Mouse (Mus musculus): Measurements from ENCODE around the gene Pdzd7. TPM values are rescaled to one million over a fixed set of nuclear protein-coding genes. Genes with fewer than 3 reads are reported as not detected.

Gene Pdzd7
- polyA plus RNA-seq, 1 experiment from 2014 or later = 0.72 TPM

- WGBS = under 1% methylated on average over 45 of the region's 45 CpGs
- H3K27me3 ChIP-seq = peaks cover 75% of the 10 kb centered on the region
- H3K9me3 ChIP-seq (replicated peaks) = no peaks in the 10 kb centered on the region
- peak; percentile 82 for ATAC-seq (ENCODE audit: low FRiP score)
- H3K27ac ChIP-seq = peak within 1 kb of the TSS; percentile 84
- H3K4me2 ChIP-seq (replicated peaks) = peak within 1 kb of the TSS; percentile 90
- H3K4me1 ChIP-seq = peaks cover 23% of the 10 kb centered on the region
- H3K9ac ChIP-seq = peak within 1 kb of the TSS; percentile 75
- peak within 1 kb of the TSS; percentile 56 for H3K4me3 ChIP-seq
- H3K36me3 ChIP-seq = no peaks in the 10 kb centered on the region
Measured at GRCm38 (mm10) chr19:45074580-45075322, 29.2 kb upstream of the Pdzd7 start, which contains the start of gene Kazald1. Gene Kazald1 (plus strand): TSS chr19:45075241.

GRCm38 (mm10) chr19:45073871-45074542 lies 28.5 kb upstream of the Pdzd7 start:
- WGBS = 10% methylated on average over 20 of the region's 20 CpGs
- H3K4me2 ChIP-seq (replicated peaks) = peak overlapping the region; percentile 90
- peak overlapping the region; percentile 56 for H3K4me3 ChIP-seq
- no peaks in the 10 kb centered on the region for H3K36me3 ChIP-seq
- peak overlapping the region; percentile 75 for H3K9ac ChIP-seq
- H3K9me3 ChIP-seq (replicated peaks) = no peaks in the 10 kb centered on the region
- H3K4me1 ChIP-seq = peaks cover 17% of the 10 kb centered on the region
- peak; percentile 26; the same call in 1 of the 2 replicates for ATAC-seq (ENCODE audit: low FRiP score)
- H3K27me3 ChIP-seq = peaks cover 74% of the 10 kb centered on the region
- H3K27ac ChIP-seq = peak overlapping the region; percentile 84

GRCm38 (mm10) chr19:45067758-45068510 lies 22.4 kb upstream of the Pdzd7 start:
- peaks cover 82% of the 10 kb centered on the region for H3K27me3 ChIP-seq

GRCm38 (mm10) chr19:45067170-45067569 lies 21.7 kb upstream of the Pdzd7 start:
- WGBS = 25% methylated on average over 17 of the region's 17 CpGs
- H3K36me3 ChIP-seq = no peaks in the 10 kb centered on the region
- no peak overlapping the region for H3K9ac ChIP-seq
- ATAC-seq (ENCODE audit: low FRiP score) = no peak
- no peak overlapping the region for H3K27ac ChIP-seq
- peaks cover 8% of the 10 kb centered on the region for H3K4me1 ChIP-seq
- H3K27me3 ChIP-seq = peaks cover 80% of the 10 kb centered on the region
- no peaks in the 10 kb centered on the region for H3K9me3 ChIP-seq (replicated peaks)
- H3K4me3 ChIP-seq = no peak overlapping the region
- H3K4me2 ChIP-seq (replicated peaks) = no peak overlapping the region

More at GRCm38 (mm10) chr19:45067758-45068510, 22.4 kb upstream of the Pdzd7 start:
- WGBS = 81% methylated on average over 7 of the region's 7 CpGs
- H3K4me2 ChIP-seq (replicated peaks) = no peak overlapping the region
- no peak overlapping the region for H3K9ac ChIP-seq
- H3K4me1 ChIP-seq = peaks cover 8% of the 10 kb centered on the region
- H3K4me3 ChIP-seq = no peak overlapping the region
- no peak overlapping the region for H3K27ac ChIP-seq
- H3K36me3 ChIP-seq = no peaks in the 10 kb centered on the region
- no peaks in the 10 kb centered on the region for H3K9me3 ChIP-seq (replicated peaks)
- ATAC-seq (ENCODE audit: low FRiP score) = no peak

- Histone ChIP-seq H3K4me1 (peaks cover 8% of the 10 kb centered on the region), H3K4me2 (replicated peaks) (no peak overlapping the region), H3K27me3 (peaks cover 63% of the 10 kb centered on the region), H3K4me3 (no peak overlapping the region), H3K27ac (no peak overlapping the region), H3K9me3 (replicated peaks) (no peaks in the 10 kb centered on the region), H3K9ac (no peak overlapping the region), H3K36me3 (no peaks in the 10 kb centered on the region)
- ATAC-seq (ENCODE audit: low FRiP score) = no peak
- 5% methylated on average over 21 of the region's 21 CpGs for WGBS
Measured at GRCm38 (mm10) chr19:45065226-45065625, 19.7 kb upstream of the Pdzd7 start.

- 42% methylated on average over 19 of the region's 20 CpGs for WGBS
- H3K4me3 ChIP-seq = peak overlapping the region; percentile 10; the same call in 1 of the 2 replicates
- H3K36me3 ChIP-seq = no peaks in the 10 kb centered on the region
- peak overlapping the region; percentile 32; the same call in 1 of the 2 replicates for H3K9ac ChIP-seq
- peak overlapping the region; percentile 24; the same call in 1 of the 2 replicates for H3K4me2 ChIP-seq (replicated peaks)
- no peak overlapping the region for H3K27ac ChIP-seq
- peaks cover 14% of the 10 kb centered on the region for H3K4me1 ChIP-seq
- peak; percentile 63 for ATAC-seq (ENCODE audit: low FRiP score)
- peaks cover 52% of the 10 kb centered on the region for H3K27me3 ChIP-seq
- no peaks in the 10 kb centered on the region for H3K9me3 ChIP-seq (replicated peaks)
Measured at GRCm38 (mm10) chr19:45063565-45064292, 18.2 kb upstream of the Pdzd7 start.

GRCm38 (mm10) chr19:45058841-45059240 lies 13.3 kb upstream of the Pdzd7 start:
- peak overlapping the region; percentile 53 for H3K4me3 ChIP-seq
- H3K4me1 ChIP-seq = peaks cover 24% of the 10 kb centered on the region
- peak overlapping the region; percentile 96 for H3K27ac ChIP-seq
- no peak; the same call in 1 of the 2 replicates for ATAC-seq (ENCODE audit: low FRiP score)
- peak overlapping the region; percentile 78 for H3K4me2 ChIP-seq (replicated peaks)
- peaks cover 6% of the 10 kb centered on the region for H3K27me3 ChIP-seq
- no peaks in the 10 kb centered on the region for H3K9me3 ChIP-seq (replicated peaks)
- peaks cover 9% of the 10 kb centered on the region; the same call in 1 of the 2 replicates for H3K36me3 ChIP-seq
- H3K9ac ChIP-seq = peak overlapping the region; percentile 87
- under 1% methylated on average over 14 of the region's 14 CpGs for WGBS

- H3K9ac ChIP-seq = peak overlapping the region; percentile 87
- H3K4me2 ChIP-seq (replicated peaks) = peak overlapping the region; percentile 78
- peaks cover 12% of the 10 kb centered on the region for H3K36me3 ChIP-seq
- H3K4me3 ChIP-seq = peak overlapping the region; percentile 53
- under 1% methylated on average over 34 of the region's 34 CpGs for WGBS
- H3K4me1 ChIP-seq = peaks cover 22% of the 10 kb centered on the region
- H3K27ac ChIP-seq = peak overlapping the region; percentile 96
- H3K27me3 ChIP-seq = 0 out of 2 replicates have a peak, but pooled peaks cover 3% of the 10 kb centered on the region
- peak; percentile 94 for ATAC-seq (ENCODE audit: low FRiP score)
- H3K9me3 ChIP-seq (replicated peaks) = no peaks in the 10 kb centered on the region
Measured at GRCm38 (mm10) chr19:45058113-45058839, 12.8 kb upstream of the Pdzd7 start.

- WGBS = 50% methylated on average over 7 of the region's 7 CpGs
- H3K27me3 ChIP-seq = 0 out of 2 replicates have a peak, but pooled peaks cover 3% of the 10 kb centered on the region
Measured at GRCm38 (mm10) chr19:45057724-45058112, 12.2 kb upstream of the Pdzd7 start.

GRCm38 (mm10) chr19:45056908-45057698 lies 11.6 kb upstream of the Pdzd7 start:
- peaks cover 22% of the 10 kb centered on the region for H3K4me1 ChIP-seq
- peaks cover 24% of the 10 kb centered on the region for H3K36me3 ChIP-seq
- ATAC-seq (ENCODE audit: low FRiP score) = no peak
- H3K9me3 ChIP-seq (replicated peaks) = no peaks in the 10 kb centered on the region
- WGBS = 90% methylated on average over 7 of the region's 7 CpGs
- peak overlapping the region; percentile 96 for H3K27ac ChIP-seq
- peak overlapping the region; percentile 53; the same call in 1 of the 2 replicates for H3K4me3 ChIP-seq
- H3K27me3 ChIP-seq = 0 out of 2 replicates have a peak, but pooled peaks cover 3% of the 10 kb centered on the region
- H3K4me2 ChIP-seq (replicated peaks) = peak overlapping the region; percentile 78
- peak overlapping the region; percentile 56; the same call in 1 of the 2 replicates for H3K9ac ChIP-seq

More at GRCm38 (mm10) chr19:45057724-45058112, 12.2 kb upstream of the Pdzd7 start:
- Histone ChIP-seq H3K4me3 (peak overlapping the region; percentile 53), H3K4me1 (peaks cover 22% of the 10 kb centered on the region), H3K9ac (peak overlapping the region; percentile 56), H3K9me3 (replicated peaks) (no peaks in the 10 kb centered on the region), H3K36me3 (peaks cover 17% of the 10 kb centered on the region), H3K27ac (peak overlapping the region; percentile 96), H3K4me2 (replicated peaks) (peak overlapping the region; percentile 78)
- no peak for ATAC-seq (ENCODE audit: low FRiP score)

All from hindbrain, embryonic 12.5 days (tissue).